Mouse (Mus musculus) heart, embryonic 13.5 days (tissue): Measurements from ENCODE around the gene Mst1r. TPM values are rescaled to one million over a fixed set of nuclear protein-coding genes. Genes with fewer than 3 reads are reported as not detected.
A peak's percentile ranks its signal among the peaks of the same experiment; 100 is the strongest.

Experiments
- ATAC-seq: fragments of 200-750 bp; cut with Nextera tagmentation; 2 replicates; pipeline ENCODE4 v1.8.0; 2017; ENCODE audit warnings: moderate TSS enrichment; ENCODE audit not compliant: insufficient number of reproducible peaks, low FRiP score, low TSS enrichment; ENCODE audit errors: extremely low read depth
- H3K27ac ChIP-seq: fragments of 300-500 bp; sonication (generic); replicated peaks from 2 replicates; pipeline ENCODE4 v1.5.1; 2015; ENCODE audit warnings: moderate library complexity, mild to moderate bottlenecking, inconsistent platforms
- H3K27me3 ChIP-seq: fragments of 300-500 bp; sonication (generic); replicated peaks from 2 replicates; pipeline ENCODE4 v1.6.1; 2015; ENCODE audit warnings: mild to moderate bottlenecking, inconsistent platforms
- H3K36me3 ChIP-seq: fragments of 300-500 bp; sonication (generic); 2 replicates; pipeline ENCODE4 v1.6.1; 2015; ENCODE audit warnings: mild to moderate bottlenecking, inconsistent platforms
- H3K4me1 ChIP-seq: fragments of 300-500 bp; sonication (generic); 2 replicates; pipeline ENCODE4 v1.6.1; 2015; ENCODE audit warnings: inconsistent platforms
- H3K4me2 ChIP-seq: fragments of 300-500 bp; sonication (generic); 2 replicates; pipeline ENCODE4 v1.6.1; 2015; ENCODE audit warnings: inconsistent platforms, mild to moderate bottlenecking, moderate library complexity
- H3K4me3 ChIP-seq: fragments of 300-500 bp; sonication (generic); 2 replicates; pipeline ENCODE4 v1.5.1; 2015; ENCODE audit warnings: moderate library complexity, mild to moderate bottlenecking, inconsistent platforms
- H3K9ac ChIP-seq: fragments of 300-500 bp; sonication (generic); 2 replicates; pipeline ENCODE4 v1.6.1; 2015; ENCODE audit warnings: inconsistent platforms, mild to moderate bottlenecking, moderate library complexity
- H3K9me3 ChIP-seq: fragments of 300-500 bp; sonication (generic); 2 replicates; pipeline ENCODE4 v1.6.1; 2016; ENCODE audit warnings: inconsistent platforms
- WGBS: fragments of 180-500 bp; shearing (Covaris S2); methylation state at CpG from one replicate; pipeline ENCODE4 v1.1.7; 2015; ENCODE audit warnings: mixed read lengths; 5-methylcytosine and 5-hydroxymethylcytosine counted together
- polyA plus RNA-seq: library from polyadenylated mRNA; unstranded; fragments of >200 nt; fragmentation: Nextera tagmentation; extraction: Ambion mirVana; gene quantifications from 2 replicates; pipeline ENCODE4 v1.2.1, GENCODE M21; 2015

Mst1r gene
- polyA plus RNA-seq, 1 experiment from 2014 or later = 4.1 TPM

GRCm38 (mm10) chr9:107917895-107918608 lies 11.4 kb downstream of the Mst1r start:
- Histone ChIP-seq H3K4me1 (peaks cover 19% of the 10 kb centered on the region), H3K27ac (no peak overlapping the region), H3K36me3 (peaks cover under 1% of the 10 kb centered on the region; the same call in 1 of the 2 replicates), H3K9me3 (no peaks in the 10 kb centered on the region), H3K27me3 (peaks cover 40% of the 10 kb centered on the region), H3K4me3 (no peak overlapping the region), H3K4me2 (no peak overlapping the region; the same call in 1 of the 2 replicates), H3K9ac (0 out of 2 replicates have a peak overlapping the region, but pooled peaks have one; percentile 28)
- no peak for ATAC-seq
- 31% methylated on average over 13 of the region's 13 CpGs for WGBS

- H3K4me1 ChIP-seq = peaks cover 24% of the 10 kb centered on the region
- no peaks in the 10 kb centered on the region for H3K36me3 ChIP-seq
- no peak for ATAC-seq
- WGBS = 66% methylated on average over 6 of the region's 6 CpGs
- H3K4me2 ChIP-seq = no peak overlapping the region
- peaks cover 36% of the 10 kb centered on the region for H3K27me3 ChIP-seq
- no peak overlapping the region; the same call in 1 of the 2 replicates for H3K9ac ChIP-seq
- H3K9me3 ChIP-seq = no peaks in the 10 kb centered on the region
- H3K4me3 ChIP-seq = no peak overlapping the region
- no peak overlapping the region for H3K27ac ChIP-seq
These were observed 12.2 kb downstream of the Mst1r start for GRCm38 (mm10) chr9:107918884-107919283.

GRCm38 (mm10) chr9:107919441-107919840 lies 12.8 kb downstream of the Mst1r start:
- no peak overlapping the region for H3K4me3 ChIP-seq
- peaks cover 30% of the 10 kb centered on the region for H3K27me3 ChIP-seq
- no peak for ATAC-seq
- no peak overlapping the region for H3K4me2 ChIP-seq
- no peak overlapping the region for H3K9ac ChIP-seq
- H3K4me1 ChIP-seq = peaks cover 29% of the 10 kb centered on the region
- H3K27ac ChIP-seq = no peak overlapping the region
- WGBS = 64% methylated on average over 5 of the region's 5 CpGs
- no peaks in the 10 kb centered on the region for H3K36me3 ChIP-seq
- H3K9me3 ChIP-seq = no peaks in the 10 kb centered on the region

GRCm38 (mm10) chr9:107923021-107923420 lies 16.3 kb downstream of the Mst1r start:
- no peaks in the 10 kb centered on the region for H3K9me3 ChIP-seq
- H3K27me3 ChIP-seq = 0 out of 2 replicates have a peak, but pooled peaks cover 8% of the 10 kb centered on the region
- H3K27ac ChIP-seq = no peak overlapping the region
- no peak overlapping the region for H3K4me3 ChIP-seq
- ATAC-seq = no peak
- H3K4me1 ChIP-seq = peaks cover 54% of the 10 kb centered on the region
- no peak overlapping the region for H3K4me2 ChIP-seq
- no peak overlapping the region for H3K9ac ChIP-seq
- WGBS = 30% methylated on average over 7 of the region's 7 CpGs
- H3K36me3 ChIP-seq = no peaks in the 10 kb centered on the region

- peak overlapping the region; percentile 3; the same call in 1 of the 2 replicates for H3K4me2 ChIP-seq
- no peaks in the 10 kb centered on the region for H3K36me3 ChIP-seq
- H3K4me1 ChIP-seq = peaks cover 54% of the 10 kb centered on the region
- H3K9ac ChIP-seq = peak overlapping the region; percentile 48; the same call in 1 of the 2 replicates
- H3K27ac ChIP-seq = 0 out of 2 replicates have a peak overlapping the region, but pooled peaks have one; percentile 40
- no peak for ATAC-seq
- no peak overlapping the region for H3K4me3 ChIP-seq
- no peaks in the 10 kb centered on the region for H3K9me3 ChIP-seq
- 24% methylated on average over 6 of the region's 6 CpGs for WGBS
- 0 out of 2 replicates have a peak, but pooled peaks cover 8% of the 10 kb centered on the region for H3K27me3 ChIP-seq
These were observed 17.3 kb downstream of the Mst1r start for GRCm38 (mm10) chr9:107923956-107924355.

- Histone ChIP-seq H3K9me3 (no peaks in the 10 kb centered on the region), H3K9ac (no peak overlapping the region), H3K27ac (no peak overlapping the region), H3K4me3 (no peak overlapping the region), H3K4me2 (no peak overlapping the region), H3K27me3 (peaks cover 12% of the 10 kb centered on the region), H3K36me3 (no peaks in the 10 kb centered on the region), H3K4me1 (peaks cover 55% of the 10 kb centered on the region)
- 28% methylated on average over 3 of the region's 3 CpGs for WGBS
- no peak for ATAC-seq
These were observed 18.6 kb downstream of the Mst1r start for GRCm38 (mm10) chr9:107925251-107925650.

GRCm38 (mm10) chr9:107926920-107927420 lies 20.3 kb downstream of the Mst1r start:
- H3K9me3 ChIP-seq = no peaks in the 10 kb centered on the region
- no peak overlapping the region for H3K4me3 ChIP-seq
- peaks cover 16% of the 10 kb centered on the region for H3K27me3 ChIP-seq
- ATAC-seq = no peak
- H3K4me1 ChIP-seq = peaks cover 55% of the 10 kb centered on the region
- H3K4me2 ChIP-seq = peak overlapping the region; percentile 24; the same call in 1 of the 2 replicates
- H3K9ac ChIP-seq = no peak overlapping the region
- H3K27ac ChIP-seq = peak overlapping the region; percentile 42
- H3K36me3 ChIP-seq = no peaks in the 10 kb centered on the region
- 18% methylated on average over 9 of the region's 9 CpGs for whole genome bisulfite sequencing

GRCm38 (mm10) chr9:107927749-107928148 lies 21.1 kb downstream of the Mst1r start:
- H3K9ac ChIP-seq = no peak overlapping the region
- H3K27me3 ChIP-seq = peaks cover 20% of the 10 kb centered on the region
- H3K4me1 ChIP-seq = peaks cover 55% of the 10 kb centered on the region
- H3K9me3 ChIP-seq = no peaks in the 10 kb centered on the region
- no peak for ATAC-seq
- peak overlapping the region; percentile 3; the same call in 1 of the 2 replicates for H3K27ac ChIP-seq
- 61% methylated on average over 5 of the region's 5 CpGs for WGBS
- H3K36me3 ChIP-seq = no peaks in the 10 kb centered on the region
- H3K4me3 ChIP-seq = no peak overlapping the region
- H3K4me2 ChIP-seq = no peak overlapping the region

GRCm38 (mm10) chr9:107928169-107928568 lies 21.5 kb downstream of the Mst1r start, which contains the start of gene Actl11:
Gene Actl11 (plus strand): TSS chr9:107928469.
- WGBS = 58% methylated on average over 3 of the region's 3 CpGs

GRCm38 (mm10) chr9:107932221-107932620 lies 25.5 kb downstream of the Mst1r start:
- H3K4me3 ChIP-seq = no peak overlapping the region
- ATAC-seq = no peak
- H3K36me3 ChIP-seq = no peaks in the 10 kb centered on the region
- no peak overlapping the region for H3K9ac ChIP-seq
- WGBS = 75% methylated on average over 4 of the region's 4 CpGs
- H3K27ac ChIP-seq = no peak overlapping the region
- H3K4me1 ChIP-seq = peaks cover 31% of the 10 kb centered on the region
- H3K27me3 ChIP-seq = peaks cover 54% of the 10 kb centered on the region
- no peak overlapping the region for H3K4me2 ChIP-seq
- no peaks in the 10 kb centered on the region for H3K9me3 ChIP-seq

More at GRCm38 (mm10) chr9:107928169-107928568, 21.5 kb downstream of the Mst1r start, which contains the start of gene Actl11:
- H3K4me2 ChIP-seq = no peak within 1 kb of the TSS
- peaks cover 20% of the 10 kb centered on the region for H3K27me3 ChIP-seq
- peaks cover 53% of the 10 kb centered on the region for H3K4me1 ChIP-seq
- H3K36me3 ChIP-seq = no peaks in the 10 kb centered on the region
- H3K9ac ChIP-seq = no peak within 1 kb of the TSS
- H3K9me3 ChIP-seq = no peaks in the 10 kb centered on the region
- H3K27ac ChIP-seq = peak within 1 kb of the TSS; percentile 42; the same call in 1 of the 2 replicates
- ATAC-seq = no peak
- H3K4me3 ChIP-seq = no peak within 1 kb of the TSS

GRCm38 (mm10) chr9:107934146-107934545 lies 27.5 kb downstream of the Mst1r start:
- H3K4me2 ChIP-seq = no peak overlapping the region
- H3K36me3 ChIP-seq = no peaks in the 10 kb centered on the region
- H3K4me1 ChIP-seq = peaks cover 13% of the 10 kb centered on the region
- 80% methylated on average over 11 of the region's 11 CpGs for WGBS
- peaks cover 70% of the 10 kb centered on the region for H3K27me3 ChIP-seq
- no peaks in the 10 kb centered on the region for H3K9me3 ChIP-seq
- H3K4me3 ChIP-seq = no peak overlapping the region
- H3K9ac ChIP-seq = no peak overlapping the region
- H3K27ac ChIP-seq = no peak overlapping the region
- ATAC-seq = no peak
